Mouse (Mus musculus): ENCODE data around the gene Il27ra. TPM values are rescaled to one million over a fixed set of nuclear protein-coding genes. Genes with fewer than 3 reads are reported as not detected.
A peak's percentile ranks its signal among the peaks of the same experiment; 100 is the strongest.

The Il27ra gene
- polyA plus RNA-seq, 1 experiment from 2014 or later, result 0.79 TPM

- Histone ChIP-seq H3K9ac (replicated peaks; ENCODE audit: low read depth, low read length) (no peak overlapping the region), H3K4me2 (ENCODE audit: low read length) (peak overlapping the region; percentile 56), H3K4me3 (replicated peaks; ENCODE audit: low read length) (peak overlapping the region; percentile 91), H3K4me1 (replicated peaks; ENCODE audit: control insufficient read depth, insufficient read depth, low read length) (peaks cover 36% of the 10 kb centered on the region), H3K27ac (ENCODE audit: low read length) (no peak overlapping the region), H3K9me3 (ENCODE audit: control insufficient read depth, low read length) (no peaks in the 10 kb centered on the region), H3K36me3 (ENCODE audit: control insufficient read depth, insufficient read depth) (no peaks in the 10 kb centered on the region), H3K27me3 (replicated peaks; ENCODE audit: control insufficient read depth, insufficient read depth, low read length) (no peaks in the 10 kb centered on the region)
- WGBS, result 89% methylated on average over 7 of the region's 7 CpGs
- no peak for ATAC-seq
These were observed 25.5 kb upstream of the Il27ra start for GRCm38 (mm10) chr8:84067911-84068310.

GRCm38 (mm10) chr8:84067047-84067573 lies 24.7 kb upstream of the Il27ra start:
- Histone ChIP-seq H3K36me3 (ENCODE audit: control insufficient read depth, insufficient read depth) (no peaks in the 10 kb centered on the region), H3K27me3 (replicated peaks; ENCODE audit: control insufficient read depth, insufficient read depth, low read length) (no peaks in the 10 kb centered on the region), H3K9me3 (ENCODE audit: control insufficient read depth, low read length) (no peaks in the 10 kb centered on the region), H3K4me3 (replicated peaks; ENCODE audit: low read length) (peak overlapping the region; percentile 91), H3K4me1 (replicated peaks; ENCODE audit: control insufficient read depth, insufficient read depth, low read length) (peaks cover 30% of the 10 kb centered on the region), H3K27ac (ENCODE audit: low read length) (peak overlapping the region; percentile 94), H3K4me2 (ENCODE audit: low read length) (peak overlapping the region; percentile 56), H3K9ac (replicated peaks; ENCODE audit: low read depth, low read length) (peak overlapping the region; percentile 74)
- peak; percentile 51 for ATAC-seq
- under 1% methylated on average over 53 of the region's 58 CpGs for WGBS

- Histone ChIP-seq H3K9me3 (ENCODE audit: control insufficient read depth, low read length) (no peaks in the 10 kb centered on the region), H3K4me1 (replicated peaks; ENCODE audit: control insufficient read depth, insufficient read depth, low read length) (peaks cover 27% of the 10 kb centered on the region), H3K36me3 (ENCODE audit: control insufficient read depth, insufficient read depth) (no peaks in the 10 kb centered on the region), H3K4me2 (ENCODE audit: low read length) (peak within 1 kb of the TSS; percentile 82), H3K9ac (replicated peaks; ENCODE audit: low read depth, low read length) (peak within 1 kb of the TSS; percentile 74), H3K27me3 (replicated peaks; ENCODE audit: control insufficient read depth, insufficient read depth, low read length) (no peaks in the 10 kb centered on the region), H3K27ac (ENCODE audit: low read length) (peak within 1 kb of the TSS; percentile 94), H3K4me3 (replicated peaks; ENCODE audit: low read length) (peak within 1 kb of the TSS; percentile 91)
- ATAC-seq, result peak; percentile 97
- WGBS, result under 1% methylated on average over 50 of the region's 51 CpGs
These were observed 24.0 kb upstream of the Il27ra start, which contains the start of gene Rfx1 for GRCm38 (mm10) chr8:84066291-84066930. Gene Rfx1 (plus strand): TSS chr8:84066834.

- no peak overlapping the region for H3K27ac ChIP-seq (ENCODE audit: low read length)
- 24% methylated on average over 5 of the region's 5 CpGs for WGBS
- no peaks in the 10 kb centered on the region for H3K36me3 ChIP-seq (ENCODE audit: control insufficient read depth, insufficient read depth)
- H3K9ac ChIP-seq (replicated peaks; ENCODE audit: low read depth, low read length), result peak overlapping the region; percentile 69
- no peaks in the 10 kb centered on the region for H3K27me3 ChIP-seq (replicated peaks; ENCODE audit: control insufficient read depth, insufficient read depth, low read length)
- no peak for ATAC-seq
- peaks cover 22% of the 10 kb centered on the region for H3K4me1 ChIP-seq (replicated peaks; ENCODE audit: control insufficient read depth, insufficient read depth, low read length)
- H3K9me3 ChIP-seq (ENCODE audit: control insufficient read depth, low read length), result no peaks in the 10 kb centered on the region
- H3K4me2 ChIP-seq (ENCODE audit: low read length), result peak overlapping the region; percentile 82
- H3K4me3 ChIP-seq (replicated peaks; ENCODE audit: low read length), result peak overlapping the region; percentile 91
These were observed 23.2 kb upstream of the Il27ra start for GRCm38 (mm10) chr8:84065457-84066072.

GRCm38 (mm10) chr8:84065037-84065436 lies 22.6 kb upstream of the Il27ra start, which contains the start of gene Gm10643:
Gene Gm10643 (minus strand): TSS chr8:84065137.
- ATAC-seq, result no peak
- Histone ChIP-seq H3K36me3 (ENCODE audit: control insufficient read depth, insufficient read depth) (no peaks in the 10 kb centered on the region), H3K27ac (ENCODE audit: low read length) (peak within 1 kb of the TSS; percentile 69), H3K9ac (replicated peaks; ENCODE audit: low read depth, low read length) (peak within 1 kb of the TSS; percentile 69), H3K4me2 (ENCODE audit: low read length) (peak within 1 kb of the TSS; percentile 82), H3K4me1 (replicated peaks; ENCODE audit: control insufficient read depth, insufficient read depth, low read length) (peaks cover 17% of the 10 kb centered on the region), H3K27me3 (replicated peaks; ENCODE audit: control insufficient read depth, insufficient read depth, low read length) (no peaks in the 10 kb centered on the region), H3K4me3 (replicated peaks; ENCODE audit: low read length) (peak within 1 kb of the TSS; percentile 91), H3K9me3 (ENCODE audit: control insufficient read depth, low read length) (no peaks in the 10 kb centered on the region)
- 96% methylated on average over 1 of the region's 1 CpGs for WGBS

GRCm38 (mm10) chr8:84063861-84064610 lies 21.6 kb upstream of the Il27ra start:
- Histone ChIP-seq H3K9ac (replicated peaks; ENCODE audit: low read depth, low read length) (no peak overlapping the region), H3K9me3 (ENCODE audit: control insufficient read depth, low read length) (no peaks in the 10 kb centered on the region), H3K27ac (ENCODE audit: low read length) (no peak overlapping the region), H3K36me3 (ENCODE audit: control insufficient read depth, insufficient read depth) (no peaks in the 10 kb centered on the region), H3K27me3 (replicated peaks; ENCODE audit: control insufficient read depth, insufficient read depth, low read length) (no peaks in the 10 kb centered on the region), H3K4me1 (replicated peaks; ENCODE audit: control insufficient read depth, insufficient read depth, low read length) (peaks cover 12% of the 10 kb centered on the region), H3K4me3 (replicated peaks; ENCODE audit: low read length) (no peak overlapping the region), H3K4me2 (ENCODE audit: low read length) (no peak overlapping the region)
- ATAC-seq, result no peak
- 75% methylated on average over 8 of the region's 8 CpGs for WGBS

- Histone ChIP-seq H3K4me3 (replicated peaks; ENCODE audit: low read length) (no peak overlapping the region), H3K27me3 (replicated peaks; ENCODE audit: control insufficient read depth, insufficient read depth, low read length) (no peaks in the 10 kb centered on the region), H3K27ac (ENCODE audit: low read length) (no peak overlapping the region), H3K9ac (replicated peaks; ENCODE audit: low read depth, low read length) (no peak overlapping the region), H3K36me3 (ENCODE audit: control insufficient read depth, insufficient read depth) (no peaks in the 10 kb centered on the region), H3K4me2 (ENCODE audit: low read length) (no peak overlapping the region), H3K9me3 (ENCODE audit: control insufficient read depth, low read length) (no peaks in the 10 kb centered on the region), H3K4me1 (replicated peaks; ENCODE audit: control insufficient read depth, insufficient read depth, low read length) (no peaks in the 10 kb centered on the region)
- WGBS, result 92% methylated on average over 2 of the region's 2 CpGs
- ATAC-seq, result no peak
These were observed 17.9 kb upstream of the Il27ra start for GRCm38 (mm10) chr8:84060245-84060644.

GRCm38 (mm10) chr8:84059226-84059625 lies 16.8 kb upstream of the Il27ra start:
- ATAC-seq, result no peak
- no peaks in the 10 kb centered on the region for H3K36me3 ChIP-seq (ENCODE audit: control insufficient read depth, insufficient read depth)
- no peak overlapping the region for H3K4me2 ChIP-seq (ENCODE audit: low read length)
- no peak overlapping the region for H3K9ac ChIP-seq (replicated peaks; ENCODE audit: low read depth, low read length)
- H3K9me3 ChIP-seq (ENCODE audit: control insufficient read depth, low read length), result no peaks in the 10 kb centered on the region
- 88% methylated on average over 2 of the region's 2 CpGs for WGBS
- H3K4me1 ChIP-seq (replicated peaks; ENCODE audit: control insufficient read depth, insufficient read depth, low read length), result no peaks in the 10 kb centered on the region
- H3K4me3 ChIP-seq (replicated peaks; ENCODE audit: low read length), result no peak overlapping the region
- H3K27me3 ChIP-seq (replicated peaks; ENCODE audit: control insufficient read depth, insufficient read depth, low read length), result no peaks in the 10 kb centered on the region
- H3K27ac ChIP-seq (ENCODE audit: low read length), result no peak overlapping the region

GRCm38 (mm10) chr8:84057827-84058226 lies 15.4 kb upstream of the Il27ra start:
- no peaks in the 10 kb centered on the region for H3K27me3 ChIP-seq (replicated peaks; ENCODE audit: control insufficient read depth, insufficient read depth, low read length)
- no peaks in the 10 kb centered on the region for H3K4me1 ChIP-seq (replicated peaks; ENCODE audit: control insufficient read depth, insufficient read depth, low read length)
- H3K9me3 ChIP-seq (ENCODE audit: control insufficient read depth, low read length), result no peaks in the 10 kb centered on the region
- H3K4me3 ChIP-seq (replicated peaks; ENCODE audit: low read length), result no peak overlapping the region
- no peak overlapping the region for H3K4me2 ChIP-seq (ENCODE audit: low read length)
- WGBS, result 90% methylated on average over 1 of the region's 1 CpGs
- ATAC-seq, result no peak
- no peak overlapping the region for H3K9ac ChIP-seq (replicated peaks; ENCODE audit: low read depth, low read length)
- H3K27ac ChIP-seq (ENCODE audit: low read length), result no peak overlapping the region
- H3K36me3 ChIP-seq (ENCODE audit: control insufficient read depth, insufficient read depth), result no peaks in the 10 kb centered on the region

Data from forebrain, embryonic 16.5 days (tissue).